In genomic region chr12:74108663-74109081, GRCm38 (mm10) we compare ENCODE assay signal across 15 mouse cellular contexts.
A peak's percentile ranks its signal among the peaks of the same experiment; 100 is the strongest.
DNase-seq lines count a peak whose midpoint lies in the region; ATAC-seq and TF ChIP-seq lines count a peak whose summit lies in the region.
"Had no signal": no experiment of that assay in that cellular context is flagged by ENCODE, and none has a peak within 500 bp of the region (broad histone marks: within the 10 kb centered on the region; RNA-seq: fewer than 3 reads in every experiment).

No protein-coding gene starts in this region.

- no peaks in the 10 kb centered on the region for H3K36me3 ChIP-seq in forebrain, embryonic 15.5 days
- no peaks in the 10 kb centered on the region for H3K36me3 ChIP-seq in forebrain, embryonic 10.5 days (replicated peaks)
- no peaks in the 10 kb centered on the region for H3K36me3 ChIP-seq in lung, embryonic 14.5 days (ENCODE audit: insufficient read depth)

- H3K27ac ChIP-seq in forebrain, embryonic 15.5 days (replicated peaks): peak overlapping the region; percentile 78
- no peak overlapping the region for H3K27ac ChIP-seq in forebrain, embryonic 10.5 days
- no peak overlapping the region for H3K27ac ChIP-seq in lung, embryonic 14.5 days (ENCODE audit: low read depth)

- H3K4me3 ChIP-seq in forebrain, embryonic 15.5 days: no peak overlapping the region
- H3K4me3 ChIP-seq in forebrain, embryonic 10.5 days: no peak overlapping the region
- no peak overlapping the region for H3K4me3 ChIP-seq in lung, embryonic 14.5 days (ENCODE audit: low read depth, low read length)
- H3K4me3 ChIP-seq: erythroblast, embryonic 14.5 days had no signal

- H3K4me2 ChIP-seq in forebrain, embryonic 15.5 days (replicated peaks): no peak overlapping the region
- no peak overlapping the region for H3K4me2 ChIP-seq in lung, embryonic 14.5 days
- H3K4me2 ChIP-seq: midbrain, embryonic 11.5 days had no signal

- intact Hi-C loops in left cerebral cortex, postnatal 36 days (cut with DNase I): loop anchor here (5.0 kb wide), 2 partner anchors 51 to 174 kb away; no protein-coding TSS in a partner anchor

- H3K27me3 ChIP-seq in forebrain, embryonic 15.5 days: no peaks in the 10 kb centered on the region
- H3K27me3 ChIP-seq in forebrain, embryonic 10.5 days (ENCODE audit: poor library complexity, severe bottlenecking): no peaks in the 10 kb centered on the region
- H3K27me3 ChIP-seq in lung, embryonic 14.5 days (ENCODE audit: insufficient read depth, low read length): no peaks in the 10 kb centered on the region

- no peak for DNase-seq in forebrain, embryonic 10.5 days (ENCODE audit: extremely low spot score, low spot score)
- DNase-seq in lung, embryonic 14.5 days: peak; percentile 16
- no peak for DNase-seq in lung, postnatal 10 days
- peak; percentile 68 to 74 for DNase-seq in left cerebral cortex, postnatal 36 days (ENCODE audit: low spot score in 2 of 2)
- DNase-seq in cerebellum, postnatal 4 days (ENCODE audit: low spot score in 2 of 2): no peak
- no peak for DNase-seq in adrenal gland, postnatal 10 days
- no peak for DNase-seq in kidney, postnatal 25 days
- DNase-seq: adrenal gland, adult 2 months; liver; thymus, adult 2 months had no signal

- ATAC-seq in forebrain, embryonic 15.5 days (replicated peaks): no peak; the same call in 1 of the 2 replicates
- ATAC-seq in lung, embryonic 14.5 days (ENCODE audit: insufficient read depth): peak; percentile 38; the same call in 1 of the 2 replicates
- ATAC-seq: intestine, embryonic 16.5 days; lung, postnatal 0 days had no signal

- peaks cover 11% of the 10 kb centered on the region for H3K4me1 ChIP-seq in forebrain, embryonic 15.5 days
- H3K4me1 ChIP-seq in forebrain, embryonic 10.5 days: peaks cover 5% of the 10 kb centered on the region; the same call in 1 of the 2 replicates
- H3K4me1 ChIP-seq in lung, embryonic 14.5 days (ENCODE audit: insufficient read depth): no peaks in the 10 kb centered on the region

- no peak overlapping the region for H3K9ac ChIP-seq in forebrain, embryonic 15.5 days (replicated peaks)
- H3K9ac ChIP-seq in lung, embryonic 14.5 days: no peak overlapping the region

- H3K9me3 ChIP-seq in forebrain, embryonic 15.5 days: no peaks in the 10 kb centered on the region
- no peaks in the 10 kb centered on the region for H3K9me3 ChIP-seq in forebrain, embryonic 10.5 days
- H3K9me3 ChIP-seq in lung, embryonic 14.5 days (ENCODE audit: low read depth, low read length): no peaks in the 10 kb centered on the region

- 54% methylated on average over 4 of the region's 4 CpGs for WGBS in forebrain, embryonic 15.5 days
- WGBS in forebrain, embryonic 10.5 days: 85% methylated on average over 4 of the region's 4 CpGs
- 36% methylated on average over 4 of the region's 4 CpGs for WGBS in lung, embryonic 14.5 days

- TF ChIP-seq CTCF in lung, embryonic 14.5 days (IDR thresholded peaks at IDR 0.05; ENCODE audit: low read depth): no peak

Comparison
In these comparisons a context has a peak if more than half of its experiments do, and no peak if none do; other contexts are left out.
1. DNase-seq: peak in lung, embryonic 14.5 days (single experiment) and left cerebral cortex, postnatal 36 days (2 of 2); none in forebrain, embryonic 10.5 days (single experiment), lung, postnatal 10 days (single experiment), cerebellum, postnatal 4 days (0 of 2), adrenal gland, postnatal 10 days (single experiment) and kidney, postnatal 25 days (0 of 2).